Mouse (Mus musculus) c-Kit-positive CD71-positive TER-119-negative erythroid progenitor cells, embryonic 14.5 days (primary cell): ENCODE results near the gene Uts2b.

ENCODE experiments used
- DNase-seq: peaks from one replicate; pipeline ENCODE4 v3.0.0-alpha.2; 2013; ENCODE audit warnings: low read depth

The Uts2b gene

GRCm38 (mm10) chr16:27370191-27370590, at the start of gene Uts2b:
Gene Uts2b (minus strand): TSS chr16:27370239.
- DNase-seq: no peak

DNA sequence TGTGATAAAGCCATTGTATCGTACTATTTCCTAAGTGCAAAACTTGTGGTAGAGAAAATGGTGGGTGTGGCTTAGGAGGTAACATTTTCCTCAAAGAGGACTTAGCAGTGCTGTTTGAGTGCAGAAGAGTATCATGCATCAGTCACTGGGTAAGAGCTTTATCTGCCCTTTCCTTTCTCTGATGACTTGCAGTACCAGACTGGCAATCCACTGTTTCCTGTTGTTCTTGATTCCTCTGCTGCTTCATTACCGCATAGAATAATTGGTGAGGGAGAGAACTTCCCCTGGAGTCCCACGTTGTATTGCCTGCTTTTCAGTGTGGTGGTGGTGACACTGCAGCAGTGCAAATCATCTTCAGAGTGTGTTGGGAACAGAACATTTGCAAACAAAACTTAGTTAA, 47.6 kb upstream of the Uts2b start:
- DNase-seq: no peak

DNA sequence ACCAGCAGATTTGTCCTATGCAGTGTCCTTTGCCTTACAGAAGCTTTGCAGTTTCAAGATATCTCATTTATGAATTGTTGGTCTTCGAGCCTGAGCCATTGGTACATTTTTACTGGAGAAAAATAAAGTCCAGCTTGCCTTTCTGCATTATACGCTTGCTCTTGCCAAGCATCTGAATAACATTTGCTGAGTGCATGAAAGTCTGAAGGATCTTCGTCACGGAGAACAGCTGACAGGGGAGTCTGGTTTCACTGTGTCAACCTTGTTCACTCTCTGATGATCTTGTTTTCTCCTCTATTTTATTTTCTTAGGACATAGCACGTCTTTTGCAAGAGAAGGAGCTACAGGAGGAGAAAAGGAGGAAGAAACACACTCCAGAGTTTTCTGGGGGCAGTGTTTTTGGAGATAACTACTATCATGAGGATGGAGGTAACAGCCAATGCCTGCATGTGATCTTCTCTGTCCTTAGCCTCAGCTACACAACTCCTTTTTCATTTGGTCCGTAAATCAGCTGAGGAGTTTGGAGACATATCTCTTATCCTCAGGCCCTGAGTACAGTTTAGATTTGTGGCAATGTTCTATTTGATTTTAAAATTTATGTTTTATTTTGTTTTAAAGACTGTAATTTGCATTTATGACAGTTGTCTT, 47.0 kb upstream of the Uts2b start:
- DNase-seq: no peak

GRCm38 (mm10) chr16:27404107-27404506, 34.1 kb upstream of the Uts2b start:
- DNase-seq: no peak

DNA sequence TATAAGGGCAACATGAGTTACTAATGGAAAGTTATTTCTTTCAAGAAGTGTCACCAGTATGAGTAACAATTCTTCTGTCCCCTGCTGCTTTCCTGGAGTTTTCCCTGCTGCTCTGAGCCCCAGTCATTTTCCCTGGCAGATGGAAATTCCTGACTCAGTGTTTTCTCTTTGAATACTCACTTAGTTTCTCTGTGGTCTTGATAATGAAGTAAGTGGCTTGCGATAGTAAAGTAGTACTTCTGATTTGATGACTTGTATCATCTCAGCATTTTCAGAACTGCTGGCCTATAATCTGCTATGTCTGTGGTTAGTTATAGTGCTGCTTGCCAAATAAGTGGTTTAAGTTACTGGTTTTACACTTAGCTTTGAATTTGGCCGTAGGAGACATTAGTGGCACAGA, 31.5 kb upstream of the Uts2b start:
- DNase-seq: no peak

- no peak for DNase-seq
Measured at GRCm38 (mm10) chr16:27399719-27400253, 29.7 kb upstream of the Uts2b start.

DNA sequence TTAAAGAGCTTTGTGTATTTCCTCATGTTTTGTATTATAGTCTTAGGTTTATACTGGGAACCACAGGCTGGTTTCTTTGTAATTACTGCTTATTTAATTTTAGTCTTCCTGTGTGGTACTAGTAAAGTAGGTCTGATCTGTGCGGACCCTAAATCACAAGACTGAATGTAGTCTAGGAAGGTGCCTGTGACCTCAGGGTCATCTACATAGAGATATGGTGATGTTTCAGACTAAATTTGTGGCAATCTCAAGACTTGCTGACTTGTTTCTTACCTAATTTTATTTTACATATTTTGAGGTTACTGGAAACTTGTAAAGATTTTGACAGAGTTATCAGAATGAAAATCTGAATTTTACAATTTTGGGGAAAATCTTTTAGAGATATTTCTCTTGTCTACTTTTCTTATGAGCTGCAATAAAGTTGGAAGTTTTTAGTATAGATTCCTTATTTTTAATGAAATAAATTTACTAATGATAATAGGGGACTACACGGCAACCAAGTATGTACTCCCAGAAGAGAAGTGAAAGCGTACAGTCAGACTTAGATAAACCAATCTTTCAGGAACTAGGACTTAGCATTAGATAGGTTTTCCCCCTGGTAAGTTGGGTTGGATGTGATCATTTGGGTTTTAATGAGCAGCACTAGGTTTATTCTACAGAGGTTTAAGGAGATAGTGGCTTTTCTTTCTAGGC, 29.1 kb upstream of the Uts2b start:
- DNase-seq: no peak

GRCm38 (mm10) chr16:27396951-27397350, 26.9 kb upstream of the Uts2b start:
- no peak for DNase-seq

DNA sequence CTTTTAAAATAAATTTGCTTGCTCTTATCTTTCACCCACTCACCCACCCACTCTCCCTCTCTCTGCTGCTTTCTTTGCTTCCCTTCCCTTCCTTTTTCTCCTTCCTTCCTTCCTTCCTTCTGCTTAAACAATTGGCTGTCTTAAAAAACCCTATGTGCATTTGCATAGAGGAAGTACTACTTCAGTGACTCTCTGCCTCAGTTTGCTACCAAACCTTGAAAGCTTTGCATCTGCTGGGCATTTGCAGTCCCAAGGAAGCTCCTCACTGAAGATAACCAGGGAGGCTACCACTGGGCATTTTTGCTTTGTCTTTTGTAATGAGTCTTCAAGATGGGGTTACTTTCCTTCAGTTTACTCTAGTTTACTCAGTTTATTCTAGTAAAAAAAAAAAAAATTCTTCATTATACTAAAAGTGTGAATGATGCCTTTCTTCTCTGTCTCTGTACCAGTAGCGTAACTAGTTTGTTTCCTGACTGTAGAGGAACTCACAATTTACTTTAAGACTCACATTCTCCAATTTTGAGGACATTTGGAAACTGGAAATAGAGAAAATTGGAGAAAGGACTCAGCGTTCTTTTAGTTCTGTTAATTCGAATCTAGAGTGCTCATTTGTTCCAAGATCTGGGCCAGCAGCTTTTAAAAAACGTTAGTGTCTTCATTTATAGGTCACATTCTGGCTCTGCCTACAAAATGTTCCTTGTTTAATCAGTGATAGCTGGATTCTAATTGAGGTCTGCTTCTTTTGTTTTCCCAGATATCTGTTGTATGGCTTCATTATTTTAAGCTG, 25.4 kb upstream of the Uts2b start:
- DNase-seq: no peak

DNA sequence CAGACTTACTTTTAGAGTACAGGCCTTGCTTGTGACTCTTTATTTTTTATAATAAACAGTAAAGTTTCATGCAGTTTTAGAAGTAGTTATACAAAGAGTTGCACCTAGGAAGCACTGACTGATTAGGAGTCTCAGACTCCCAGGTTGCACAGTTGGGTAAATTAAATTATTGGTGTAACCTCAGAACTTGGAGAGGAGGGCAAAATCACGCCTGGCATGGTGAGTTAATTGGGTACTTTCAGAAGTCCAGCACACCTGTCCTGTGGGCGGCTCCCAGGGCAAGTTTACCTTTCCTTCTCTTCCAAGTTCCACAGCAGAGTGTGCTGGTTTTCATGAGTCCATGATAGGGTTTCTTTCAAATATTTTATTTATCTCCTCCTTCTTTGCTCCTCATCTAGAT, 21.8 kb upstream of the Uts2b start:
- no peak for DNase-seq

DNA sequence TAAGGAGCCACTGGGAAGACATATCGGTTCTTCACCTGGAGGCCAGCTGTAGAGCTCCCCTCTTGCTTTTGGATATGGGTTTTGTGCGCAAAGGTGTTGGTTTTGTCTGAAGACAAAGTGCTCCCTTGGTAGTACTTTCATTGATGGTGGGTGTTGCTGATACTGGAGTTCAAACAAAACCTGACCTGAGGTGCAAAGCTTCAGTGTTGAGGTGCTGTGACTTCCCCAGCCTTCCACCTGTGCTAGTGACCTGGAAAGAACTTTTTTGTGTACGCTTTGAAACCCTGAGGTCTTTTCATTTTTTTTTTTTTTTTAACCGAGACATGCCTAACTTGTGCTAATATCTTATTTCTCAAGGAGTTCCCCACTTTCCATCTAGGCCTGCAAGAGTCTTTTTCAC, 20.3 kb upstream of the Uts2b start:
- DNase-seq: no peak

DNA sequence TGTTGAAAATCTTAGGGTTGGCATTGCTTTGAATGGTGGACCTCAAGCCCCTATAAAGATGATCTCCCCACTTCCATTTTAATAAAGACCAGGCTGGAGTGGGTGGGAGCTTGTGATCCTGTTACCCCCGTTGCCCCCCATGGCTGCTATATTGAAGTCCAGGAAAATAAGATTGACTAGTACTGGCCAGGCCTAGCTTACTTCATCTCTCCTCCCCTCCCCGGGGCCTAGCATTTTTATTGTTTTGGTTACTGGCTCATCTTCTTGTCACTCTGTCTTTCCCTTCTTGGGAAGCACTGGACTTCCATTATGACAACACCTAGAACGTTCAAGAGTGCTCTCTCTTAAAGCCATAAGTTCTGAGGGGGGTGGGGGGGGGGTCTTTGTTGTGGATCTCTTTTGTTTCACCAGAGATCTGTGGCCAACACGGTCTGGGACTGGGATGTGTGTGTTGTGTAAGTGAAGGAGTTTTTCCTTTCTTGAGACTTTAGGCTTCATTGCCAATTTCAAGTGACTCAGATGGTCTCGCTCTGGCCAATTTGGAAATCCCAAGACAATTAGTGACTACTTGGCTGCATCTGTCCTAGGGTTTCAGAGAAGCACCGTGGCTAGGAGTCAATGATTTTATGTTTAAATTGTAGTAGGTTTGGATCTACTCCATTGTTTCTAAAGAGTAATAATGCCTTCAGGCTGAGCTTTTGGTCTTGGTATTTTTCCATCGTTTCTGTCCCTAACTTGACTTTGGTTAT, 19.7 kb upstream of the Uts2b start:
- peak; percentile 14 for DNase-seq

GRCm38 (mm10) chr16:27388761-27389451, 18.9 kb upstream of the Uts2b start, which contains the start of gene Ccdc50:
Gene Ccdc50 (plus strand): TSS chr16:27388869.
- DNase-seq: peak; percentile 32

GRCm38 (mm10) chr16:27387634-27388611, 17.9 kb upstream of the Uts2b start:
- DNase-seq: peak; percentile 16

GRCm38 (mm10) chr16:27386850-27387407, 16.9 kb upstream of the Uts2b start:
- no peak for DNase-seq

DNA sequence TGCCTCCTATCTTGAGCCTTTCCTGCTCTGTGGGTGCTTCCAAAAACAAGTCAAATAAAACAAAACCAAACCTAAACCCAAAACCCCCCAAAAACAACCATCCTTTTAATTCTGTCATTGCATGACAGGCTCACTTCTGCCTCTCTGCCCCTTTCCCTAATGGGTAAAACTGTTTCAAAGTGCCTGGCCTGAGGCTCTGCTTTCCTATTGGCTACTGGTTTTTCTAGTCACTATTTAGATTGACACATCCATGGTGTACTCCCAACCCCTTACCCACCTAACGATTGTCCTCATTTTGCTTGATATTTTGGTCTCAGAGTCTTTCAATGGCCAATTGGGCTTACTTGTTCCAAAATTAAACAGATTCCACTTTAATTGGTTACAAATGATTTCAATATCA, 15.6 kb upstream of the Uts2b start:
- no peak for DNase-seq

- no peak for DNase-seq
Measured at GRCm38 (mm10) chr16:27384893-27385603, 15.0 kb upstream of the Uts2b start.

DNA sequence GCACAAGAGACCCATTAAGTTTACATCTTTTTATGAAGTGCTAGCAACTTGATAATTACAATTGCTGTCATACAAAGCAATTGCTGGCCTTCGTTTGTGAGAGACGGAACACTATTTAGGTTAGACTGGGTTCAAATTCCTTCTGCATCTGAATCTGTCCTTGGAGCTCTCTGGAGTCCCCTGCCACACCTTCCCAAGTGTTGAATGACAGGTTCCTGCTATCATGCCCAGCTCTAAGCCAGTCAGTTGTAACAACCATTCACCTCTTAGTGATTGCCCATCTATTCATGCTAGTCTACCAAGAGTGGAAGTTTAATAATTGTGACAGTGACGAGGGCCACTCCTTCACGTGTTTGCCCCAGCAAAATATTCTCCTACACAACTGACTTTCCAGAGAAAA, 12.2 kb upstream of the Uts2b start:
- no peak for DNase-seq

GRCm38 (mm10) chr16:27376556-27376955, 6.5 kb upstream of the Uts2b start:
- DNase-seq: no peak
